Mouse (Mus musculus): ENCODE data around the gene Crtac1. TPM values are rescaled to one million over a fixed set of nuclear protein-coding genes. Genes with fewer than 3 reads are reported as not detected.

Gene Crtac1
- polyA plus RNA-seq, 1 experiment from 2014 or later: 1.00 TPM

DNA sequence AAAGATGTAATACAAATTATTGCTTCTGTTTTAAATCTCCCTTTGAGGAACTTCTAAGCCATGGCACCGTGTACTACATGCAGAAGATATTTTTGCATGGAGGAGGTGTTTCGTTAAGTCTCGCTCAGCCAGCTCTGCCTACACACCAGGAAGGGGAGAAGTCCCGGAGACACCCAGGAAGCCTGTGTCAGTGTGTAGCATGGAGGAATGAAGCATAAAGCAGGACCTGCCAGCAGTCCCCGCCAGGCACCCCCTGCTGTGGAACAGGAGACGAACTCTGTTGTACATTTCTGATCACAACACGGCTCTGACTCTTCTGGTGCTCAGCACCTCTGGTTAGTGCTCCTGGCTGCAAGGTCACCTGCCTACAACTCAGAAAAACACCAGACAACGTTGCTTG is 51.8 kb downstream of the Crtac1 start:
- Histone ChIP-seq H3K36me3 (ENCODE audit: control insufficient read depth, insufficient read depth) (no peaks in the 10 kb centered on the region), H3K9me3 (replicated peaks; ENCODE audit: control insufficient read depth, low read length) (no peaks in the 10 kb centered on the region), H3K27ac (ENCODE audit: low read length) (no peak overlapping the region), H3K27me3 (ENCODE audit: control insufficient read depth, insufficient read depth, low read length) (peaks cover 51% of the 10 kb centered on the region), H3K9ac (ENCODE audit: low read length) (no peak overlapping the region), H3K4me2 (ENCODE audit: low read depth, low read length) (no peak overlapping the region), H3K4me3 (ENCODE audit: low read length) (no peak overlapping the region), H3K4me1 (ENCODE audit: control insufficient read depth, insufficient read depth, low read length) (no peaks in the 10 kb centered on the region)
- no peak for ATAC-seq (replicated peaks; ENCODE audit: extremely low read depth, insufficient read depth, low FRiP score)
- WGBS: 37% methylated on average over 8 of the region's 8 CpGs

DNA sequence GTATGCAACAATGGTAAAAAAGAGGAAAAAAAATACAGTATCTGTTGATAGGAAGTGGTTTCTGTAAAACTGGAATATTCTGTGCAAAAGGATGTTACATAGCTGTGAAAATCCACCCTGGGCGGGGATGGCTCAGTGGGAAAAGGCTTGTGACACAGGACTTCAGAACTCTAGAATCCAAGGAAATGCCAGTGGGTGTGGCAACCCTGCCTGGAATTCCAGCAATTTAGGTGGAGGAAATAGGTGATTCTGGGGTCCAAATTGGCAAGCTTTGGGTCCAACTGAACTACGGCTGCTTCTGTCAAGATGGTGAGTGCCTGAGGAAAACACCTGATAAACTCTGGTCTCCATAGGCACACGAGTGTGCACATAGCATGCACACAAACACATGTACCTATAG is 54.4 kb downstream of the Crtac1 start:
- no peaks in the 10 kb centered on the region for H3K4me1 ChIP-seq (ENCODE audit: control insufficient read depth, insufficient read depth, low read length)
- ATAC-seq (replicated peaks; ENCODE audit: extremely low read depth, insufficient read depth, low FRiP score): no peak
- no peak overlapping the region for H3K9ac ChIP-seq (ENCODE audit: low read length)
- no peak overlapping the region for H3K4me2 ChIP-seq (ENCODE audit: low read depth, low read length)
- no peak overlapping the region for H3K4me3 ChIP-seq (ENCODE audit: low read length)
- H3K27ac ChIP-seq (ENCODE audit: low read length): no peak overlapping the region
- H3K9me3 ChIP-seq (replicated peaks; ENCODE audit: control insufficient read depth, low read length): no peaks in the 10 kb centered on the region
- H3K27me3 ChIP-seq (ENCODE audit: control insufficient read depth, insufficient read depth, low read length): peaks cover 29% of the 10 kb centered on the region
- 70% methylated on average over 3 of the region's 3 CpGs for WGBS
- no peaks in the 10 kb centered on the region for H3K36me3 ChIP-seq (ENCODE audit: control insufficient read depth, insufficient read depth)

DNA sequence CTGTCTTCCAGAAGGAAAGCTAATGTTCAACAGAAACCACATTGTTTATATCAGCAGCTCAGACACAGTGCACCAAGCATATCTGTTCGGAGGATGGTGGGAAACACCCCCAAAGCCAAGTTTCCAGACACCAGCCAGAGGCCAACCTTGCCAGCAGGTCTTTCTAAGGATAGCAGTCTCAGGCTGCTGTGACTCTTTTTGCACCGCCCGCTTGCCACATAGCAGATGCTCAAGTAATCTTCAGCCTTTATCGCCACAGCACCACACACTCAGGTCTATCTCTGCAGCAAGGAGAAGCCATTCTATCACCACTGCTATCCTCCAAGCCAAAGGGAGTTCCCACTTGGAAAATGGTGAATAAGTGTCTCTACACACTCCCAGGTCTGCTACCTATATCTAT is 68.0 kb downstream of the Crtac1 start:
- ATAC-seq (replicated peaks; ENCODE audit: extremely low read depth, insufficient read depth, low FRiP score): no peak
- Histone ChIP-seq H3K9ac (ENCODE audit: low read length) (no peak overlapping the region), H3K4me1 (ENCODE audit: control insufficient read depth, insufficient read depth, low read length) (no peaks in the 10 kb centered on the region), H3K27me3 (ENCODE audit: control insufficient read depth, insufficient read depth, low read length) (peaks cover 2% of the 10 kb centered on the region), H3K36me3 (ENCODE audit: control insufficient read depth, insufficient read depth) (no peaks in the 10 kb centered on the region), H3K4me2 (ENCODE audit: low read depth, low read length) (no peak overlapping the region), H3K4me3 (ENCODE audit: low read length) (no peak overlapping the region), H3K9me3 (replicated peaks; ENCODE audit: control insufficient read depth, low read length) (no peaks in the 10 kb centered on the region; the same call in 1 of the 2 replicates), H3K27ac (ENCODE audit: low read length) (no peak overlapping the region)
- 76% methylated on average over 4 of the region's 4 CpGs for WGBS

DNA sequence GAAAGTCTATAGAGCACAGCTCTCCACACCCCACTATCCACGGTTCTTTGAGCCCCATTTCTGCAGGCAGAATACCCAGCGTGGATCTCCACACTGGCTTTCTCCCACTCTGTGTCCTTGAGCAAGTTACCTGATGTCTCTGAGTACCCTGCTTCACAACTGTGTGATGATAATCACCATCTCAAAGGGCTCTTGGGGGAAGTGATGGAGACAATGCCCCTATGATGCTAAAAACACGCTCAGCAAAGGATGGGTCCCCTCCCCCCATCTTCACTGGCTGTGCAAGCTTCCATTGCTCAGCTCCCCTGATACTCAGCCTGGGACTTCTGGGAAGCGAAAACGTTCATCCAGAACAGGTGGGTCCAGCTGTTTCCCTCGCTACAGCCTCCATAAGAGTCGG is 73.2 kb downstream of the Crtac1 start:
- 60% methylated on average over 7 of the region's 7 CpGs for WGBS
- Histone ChIP-seq H3K9me3 (replicated peaks; ENCODE audit: control insufficient read depth, low read length) (no peaks in the 10 kb centered on the region; the same call in 1 of the 2 replicates), H3K36me3 (ENCODE audit: control insufficient read depth, insufficient read depth) (no peaks in the 10 kb centered on the region), H3K4me3 (ENCODE audit: low read length) (no peak overlapping the region), H3K27ac (ENCODE audit: low read length) (no peak overlapping the region), H3K4me1 (ENCODE audit: control insufficient read depth, insufficient read depth, low read length) (no peaks in the 10 kb centered on the region), H3K27me3 (ENCODE audit: control insufficient read depth, insufficient read depth, low read length) (peaks cover 2% of the 10 kb centered on the region), H3K9ac (ENCODE audit: low read length) (no peak overlapping the region), H3K4me2 (ENCODE audit: low read depth, low read length) (no peak overlapping the region)
- no peak for ATAC-seq (replicated peaks; ENCODE audit: extremely low read depth, insufficient read depth, low FRiP score)

DNA sequence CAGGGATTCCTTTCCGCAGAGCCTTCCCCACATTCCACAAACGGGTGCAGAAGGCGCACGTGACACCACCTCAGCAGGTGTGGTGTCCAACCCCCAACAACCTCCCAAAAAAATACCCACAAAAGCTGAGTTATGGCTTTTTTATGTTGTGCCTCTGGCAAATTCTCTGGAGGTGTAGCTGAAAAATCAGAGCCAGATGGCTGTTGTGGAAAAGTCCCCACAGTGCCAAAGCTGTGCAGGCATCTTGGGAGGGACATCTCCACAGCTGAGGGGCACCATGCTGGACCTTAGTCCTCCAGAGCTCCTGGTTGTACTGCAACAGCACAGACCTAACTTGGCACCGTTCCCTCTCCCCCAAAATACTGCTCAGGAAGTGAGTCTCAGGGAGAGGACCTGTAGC is 74.7 kb downstream of the Crtac1 start:
- Histone ChIP-seq H3K27ac (ENCODE audit: low read length) (no peak overlapping the region), H3K4me3 (ENCODE audit: low read length) (no peak overlapping the region), H3K4me1 (ENCODE audit: control insufficient read depth, insufficient read depth, low read length) (no peaks in the 10 kb centered on the region), H3K9ac (ENCODE audit: low read length) (no peak overlapping the region), H3K4me2 (ENCODE audit: low read depth, low read length) (no peak overlapping the region), H3K9me3 (replicated peaks; ENCODE audit: control insufficient read depth, low read length) (no peaks in the 10 kb centered on the region; the same call in 1 of the 2 replicates), H3K36me3 (ENCODE audit: control insufficient read depth, insufficient read depth) (no peaks in the 10 kb centered on the region), H3K27me3 (ENCODE audit: control insufficient read depth, insufficient read depth, low read length) (peaks cover 2% of the 10 kb centered on the region)
- no peak for ATAC-seq (replicated peaks; ENCODE audit: extremely low read depth, insufficient read depth, low FRiP score)
- 75% methylated on average over 5 of the region's 5 CpGs for WGBS

DNA sequence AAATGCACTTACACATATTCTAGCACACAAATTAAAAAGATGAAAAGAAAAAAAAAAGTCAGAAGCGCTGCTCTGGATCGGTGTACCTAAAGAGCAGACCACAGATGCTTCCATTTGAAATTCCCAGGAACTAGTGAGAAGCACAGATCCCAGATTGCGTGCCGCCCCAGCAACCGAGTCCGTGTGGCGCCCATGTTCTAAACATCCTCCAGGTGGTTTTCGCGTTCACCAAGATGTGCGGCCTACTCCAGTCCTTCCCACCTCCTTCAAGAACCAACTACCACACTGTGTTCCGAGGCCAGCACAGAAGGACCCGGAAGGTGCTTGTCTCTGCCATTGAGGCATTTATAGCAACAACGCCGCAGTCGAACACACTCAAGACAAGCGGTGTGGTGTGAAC is 76.1 kb downstream of the Crtac1 start:
- 88% methylated on average over 16 of the region's 16 CpGs for WGBS
- ATAC-seq (replicated peaks; ENCODE audit: extremely low read depth, insufficient read depth, low FRiP score): no peak
- Histone ChIP-seq H3K36me3 (ENCODE audit: control insufficient read depth, insufficient read depth) (no peaks in the 10 kb centered on the region), H3K27ac (ENCODE audit: low read length) (no peak overlapping the region), H3K9ac (ENCODE audit: low read length) (no peak overlapping the region), H3K4me2 (ENCODE audit: low read depth, low read length) (no peak overlapping the region), H3K4me1 (ENCODE audit: control insufficient read depth, insufficient read depth, low read length) (no peaks in the 10 kb centered on the region), H3K4me3 (ENCODE audit: low read length) (no peak overlapping the region), H3K9me3 (replicated peaks; ENCODE audit: control insufficient read depth, low read length) (no peaks in the 10 kb centered on the region), H3K27me3 (ENCODE audit: control insufficient read depth, insufficient read depth, low read length) (peaks cover 2% of the 10 kb centered on the region)

DNA sequence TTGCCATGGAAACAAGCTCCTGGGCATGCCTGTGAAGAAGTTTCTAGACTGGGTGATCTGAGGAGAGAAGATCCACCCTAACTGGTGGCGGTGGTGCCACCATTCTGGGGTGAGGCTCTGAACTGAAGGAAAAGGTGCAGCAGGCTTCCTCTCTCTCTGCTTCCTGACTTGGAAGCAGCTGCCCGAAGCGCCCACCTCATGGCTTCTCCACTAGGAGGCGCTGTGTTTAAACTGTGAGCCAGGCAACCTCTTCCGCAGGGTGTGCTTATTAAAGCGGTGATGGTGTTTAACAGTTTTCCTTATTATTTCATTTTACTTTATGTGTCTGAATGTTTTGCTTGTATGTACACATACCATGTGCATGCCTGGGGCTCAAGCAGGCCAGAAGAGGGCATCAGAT is 90.4 kb downstream of the Crtac1 start:
- no peak overlapping the region for H3K4me2 ChIP-seq (ENCODE audit: low read depth, low read length)
- WGBS: 45% methylated on average over 6 of the region's 6 CpGs
- ATAC-seq (replicated peaks; ENCODE audit: extremely low read depth, insufficient read depth, low FRiP score): no peak

DNA sequence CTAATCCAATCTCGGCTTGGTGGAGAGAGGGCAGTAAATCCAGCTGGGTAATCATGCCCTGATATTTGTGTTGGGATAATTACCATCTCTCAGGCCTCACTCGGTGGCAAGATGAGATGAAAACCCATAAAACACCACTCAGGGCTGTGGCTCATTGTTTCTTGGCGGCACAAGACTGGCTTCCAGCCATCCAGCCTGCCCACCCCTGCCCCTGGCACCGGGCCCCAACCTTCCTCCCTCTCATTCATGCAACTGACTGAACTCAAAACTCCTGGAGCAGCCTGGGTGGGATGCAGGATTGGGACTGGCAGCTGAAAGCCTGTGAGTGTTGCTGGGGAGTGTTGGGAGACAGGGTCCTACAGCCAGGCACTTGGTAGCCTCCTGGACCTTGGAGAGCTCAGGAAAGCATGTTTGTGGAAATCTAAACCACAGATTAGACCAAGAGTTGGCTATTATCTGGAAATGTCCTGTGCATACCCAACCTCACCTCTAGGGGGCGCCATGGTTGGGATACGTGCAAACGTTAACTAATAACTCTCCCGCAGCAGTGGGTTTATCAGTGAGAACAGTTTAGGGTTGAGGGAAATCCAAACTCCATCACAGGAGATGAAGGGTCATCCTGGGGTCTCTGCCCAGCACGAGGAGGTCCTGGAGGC is 99.4 kb downstream of the Crtac1 start:
- no peak for ATAC-seq (replicated peaks; ENCODE audit: extremely low read depth, insufficient read depth, low FRiP score)
- Histone ChIP-seq H3K4me2 (ENCODE audit: low read depth, low read length) (no peak overlapping the region), H3K36me3 (ENCODE audit: control insufficient read depth, insufficient read depth) (no peaks in the 10 kb centered on the region), H3K9ac (ENCODE audit: low read length) (no peak overlapping the region), H3K9me3 (replicated peaks; ENCODE audit: control insufficient read depth, low read length) (no peaks in the 10 kb centered on the region), H3K4me1 (ENCODE audit: control insufficient read depth, insufficient read depth, low read length) (no peaks in the 10 kb centered on the region), H3K4me3 (ENCODE audit: low read length) (no peak overlapping the region), H3K27ac (ENCODE audit: low read length) (no peak overlapping the region), H3K27me3 (ENCODE audit: control insufficient read depth, insufficient read depth, low read length) (no peaks in the 10 kb centered on the region)
- WGBS: 53% methylated on average over 9 of the region's 9 CpGs

More for the DNA sequence above, 90.4 kb downstream of the Crtac1 start:
- Histone ChIP-seq H3K36me3 (ENCODE audit: control insufficient read depth, insufficient read depth) (no peaks in the 10 kb centered on the region), H3K9me3 (replicated peaks; ENCODE audit: control insufficient read depth, low read length) (0 out of 2 replicates have a peak, but pooled peaks cover 2% of the 10 kb centered on the region), H3K27ac (ENCODE audit: low read length) (no peak overlapping the region), H3K27me3 (ENCODE audit: control insufficient read depth, insufficient read depth, low read length) (no peaks in the 10 kb centered on the region), H3K4me1 (ENCODE audit: control insufficient read depth, insufficient read depth, low read length) (no peaks in the 10 kb centered on the region), H3K9ac (ENCODE audit: low read length) (no peak overlapping the region), H3K4me3 (ENCODE audit: low read length) (no peak overlapping the region)

DNA sequence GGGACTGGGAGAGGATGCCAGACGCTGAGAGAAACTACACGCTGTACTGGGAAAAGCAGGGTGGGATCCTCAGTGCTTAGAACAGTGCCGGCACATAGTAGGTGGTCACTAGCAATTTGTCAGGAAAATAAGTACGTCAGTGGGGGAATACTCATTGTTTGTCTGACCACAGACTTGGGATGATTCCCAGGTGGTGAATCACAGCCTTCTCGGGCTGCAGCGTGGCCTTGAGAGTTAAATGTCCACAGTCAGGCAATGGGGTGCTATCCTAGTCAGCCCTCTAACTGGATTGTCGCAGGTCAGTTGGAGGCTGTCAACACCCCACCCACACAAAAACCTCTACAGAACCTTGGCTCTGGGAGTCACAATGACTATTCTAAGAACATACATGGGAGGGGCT is 100.1 kb downstream of the Crtac1 start:
- H3K27ac ChIP-seq (ENCODE audit: low read length): no peak overlapping the region
- H3K9me3 ChIP-seq (replicated peaks; ENCODE audit: control insufficient read depth, low read length): no peaks in the 10 kb centered on the region
- H3K4me2 ChIP-seq (ENCODE audit: low read depth, low read length): no peak overlapping the region
- H3K36me3 ChIP-seq (ENCODE audit: control insufficient read depth, insufficient read depth): no peaks in the 10 kb centered on the region
- no peak overlapping the region for H3K4me3 ChIP-seq (ENCODE audit: low read length)
- no peaks in the 10 kb centered on the region for H3K4me1 ChIP-seq (ENCODE audit: control insufficient read depth, insufficient read depth, low read length)
- WGBS: 77% methylated on average over 7 of the region's 7 CpGs
- no peaks in the 10 kb centered on the region for H3K27me3 ChIP-seq (ENCODE audit: control insufficient read depth, insufficient read depth, low read length)
- H3K9ac ChIP-seq (ENCODE audit: low read length): no peak overlapping the region
- no peak for ATAC-seq (replicated peaks; ENCODE audit: extremely low read depth, insufficient read depth, low FRiP score)

Data from heart, embryonic 16.5 days (tissue).